Mouse (Mus musculus) mature B cell (primary cell): ENCODE data around the gene Gm28053.

Experiments used
- in situ Hi-C: fragments of 300-500 bp; cut with MboI; formaldehyde crosslinking; loops from 2 replicates; pipeline ENCODE4 v1.14.3; 2019

The Gm28053 gene

GRCm38 (mm10) chr6:48741273-48741672 is 22.9 kb downstream of the Gm28053 start:
- in situ Hi-C loops, result no loop called here

DNA sequence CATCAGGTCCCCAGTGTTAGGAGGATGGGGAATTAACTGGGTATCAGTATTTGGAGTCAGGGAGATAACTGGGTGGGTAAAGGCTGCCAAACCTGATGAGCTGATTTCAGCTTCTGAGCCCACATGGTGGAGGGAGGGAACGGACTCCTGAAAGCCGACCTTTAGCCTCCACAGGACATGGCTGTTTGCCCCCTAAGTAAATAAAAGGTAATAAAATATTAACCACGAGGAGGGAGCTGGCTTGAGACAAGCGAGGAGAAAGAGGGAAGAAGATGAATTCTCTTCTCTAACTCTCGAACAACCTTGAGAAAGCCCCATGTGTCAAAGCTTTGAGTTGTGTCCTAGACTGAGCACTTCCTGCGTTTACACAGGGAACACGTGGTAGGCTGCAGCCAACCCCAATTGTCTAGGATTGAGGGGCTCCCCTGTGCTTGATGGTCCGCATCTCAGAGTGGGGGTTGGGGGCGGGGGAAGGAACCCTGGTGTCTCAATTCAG is 23.4 kb downstream of the Gm28053 start:
- in situ Hi-C loops, result no loop called here

- in situ Hi-C loops, result no loop called here
Measured at GRCm38 (mm10) chr6:48742422-48743351, 24.3 kb downstream of the Gm28053 start.

DNA sequence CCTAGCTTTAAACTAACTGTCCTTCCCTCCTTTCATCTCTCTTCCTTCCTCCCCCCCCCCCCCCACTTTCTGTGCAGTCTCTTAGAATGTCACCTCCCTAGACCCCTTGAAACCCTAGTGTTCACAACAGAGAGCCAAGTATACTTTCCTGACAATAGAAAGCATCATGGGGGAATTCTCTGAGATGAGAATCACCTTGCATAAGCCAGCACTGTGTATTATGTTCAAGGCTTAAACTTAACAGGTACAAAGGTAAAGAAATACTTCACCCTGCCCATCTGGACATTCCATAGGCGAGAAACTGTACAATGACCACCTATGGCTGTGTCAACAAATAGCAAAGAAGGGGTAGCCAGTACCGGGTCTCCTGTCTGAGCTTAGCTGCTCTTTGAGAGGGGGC is 27.1 kb downstream of the Gm28053 start:
- in situ Hi-C loops, result no loop called here

- in situ Hi-C loops, result no loop called here
Measured at GRCm38 (mm10) chr6:48745959-48746889, 27.8 kb downstream of the Gm28053 start, which contains the start of gene Gimap5. Gene Gimap5 (plus strand): TSS chr6:48746197.

- in situ Hi-C loops, result no loop called here
Measured at GRCm38 (mm10) chr6:48747091-48747966, 28.9 kb downstream of the Gm28053 start.

GRCm38 (mm10) chr6:48763567-48764270 is 45.3 kb downstream of the Gm28053 start:
- in situ Hi-C loops, result no loop called here

GRCm38 (mm10) chr6:48764496-48764895 is 46.1 kb downstream of the Gm28053 start:
- in situ Hi-C loops, result no loop called here

DNA sequence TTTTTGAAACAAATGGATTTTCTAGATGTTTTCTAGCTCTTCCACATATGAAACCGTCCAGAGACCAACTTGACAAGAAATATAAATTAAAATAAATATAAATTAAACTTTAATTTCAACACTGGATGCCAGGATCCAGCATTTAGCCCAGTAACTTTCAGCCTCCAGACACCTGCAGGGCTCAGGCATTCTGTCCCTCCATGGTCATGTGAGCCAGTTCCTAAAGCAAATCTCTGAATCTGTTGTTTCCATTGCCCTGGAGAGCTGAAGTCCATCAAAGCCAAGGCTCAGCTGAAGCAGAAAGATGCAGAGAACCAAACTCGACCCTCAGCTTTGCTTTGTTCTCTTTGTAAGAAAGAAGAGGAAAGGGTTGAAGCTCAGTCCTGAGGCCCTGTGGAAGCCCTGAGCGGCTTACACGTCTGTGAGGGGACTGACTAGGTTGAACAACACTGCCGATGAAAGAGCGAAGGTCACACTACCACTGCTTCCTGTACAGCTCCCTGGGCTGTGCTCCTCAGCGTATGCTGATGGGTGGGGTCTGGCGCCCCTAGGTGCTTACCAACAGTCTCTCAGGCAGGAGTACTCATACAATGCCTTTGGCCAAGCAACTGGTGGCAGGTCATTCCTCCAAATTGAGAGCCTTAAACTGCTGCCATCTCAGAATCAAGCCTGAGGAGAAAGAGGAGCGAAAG is 49.9 kb downstream of the Gm28053 start:
- in situ Hi-C loops, result no loop called here

DNA sequence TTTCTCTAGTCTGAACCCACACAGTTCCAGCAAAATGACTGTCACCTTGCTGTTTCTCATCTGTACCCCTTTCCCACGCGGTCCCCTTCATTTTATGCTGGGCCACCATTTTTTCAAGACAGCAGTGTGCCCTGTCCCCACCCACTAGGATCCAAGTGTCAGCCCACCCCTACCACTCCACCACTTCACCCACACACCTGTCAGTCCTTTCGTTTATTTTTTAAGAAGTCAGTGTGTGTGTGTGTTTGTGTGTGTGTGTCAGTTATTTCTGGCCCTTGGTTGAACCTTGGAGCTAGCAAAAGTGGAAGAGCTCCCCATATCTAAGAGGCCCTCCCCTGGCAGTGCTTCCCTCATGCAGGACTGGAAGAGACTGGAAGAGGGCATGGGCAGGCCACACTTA is 50.5 kb downstream of the Gm28053 start:
- in situ Hi-C loops, result no loop called here

DNA sequence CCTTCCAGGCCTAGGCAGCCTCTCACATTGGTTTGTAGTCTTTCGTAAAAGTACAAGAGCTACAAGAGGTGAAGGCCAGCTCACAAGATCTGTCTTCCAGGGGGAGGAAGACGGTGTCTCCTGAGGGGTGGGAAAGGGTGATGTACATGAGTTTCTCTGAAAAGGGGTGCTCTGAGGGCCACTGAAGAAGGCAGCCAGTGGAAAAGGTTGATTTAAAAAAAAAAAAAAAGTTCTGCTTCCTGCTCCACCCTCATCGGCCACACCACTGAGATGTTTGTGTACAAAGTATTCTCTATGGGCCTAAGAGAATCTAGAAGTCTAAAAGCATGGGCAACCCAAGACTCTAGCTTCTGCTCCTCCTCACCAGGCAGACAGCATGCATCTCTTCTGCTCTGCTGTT is 52.3 kb downstream of the Gm28053 start, which contains the start of gene Gimap3:
Gene Gimap3, minus strand, starts transcription at position 156 of the 400 bp plus-strand sequence.
- in situ Hi-C loops, result loop anchor here (5.0 kb wide), 1 partner anchor 123 kb away; the partner anchor contains the start of gene Gimap8

- in situ Hi-C loops, result loop anchor here (5.0 kb wide), 1 partner anchor 125 kb away; the partner anchor contains the start of gene Gimap8
Measured at GRCm38 (mm10) chr6:48772030-48772429, 53.6 kb downstream of the Gm28053 start.

- in situ Hi-C loops, result no loop called here
Measured at GRCm38 (mm10) chr6:48784406-48784805, 66.0 kb downstream of the Gm28053 start.

- in situ Hi-C loops, result no loop called here
Measured at GRCm38 (mm10) chr6:48785189-48785588, 66.8 kb downstream of the Gm28053 start.

- in situ Hi-C loops, result no loop called here
Measured at GRCm38 (mm10) chr6:48785601-48786000, 67.2 kb downstream of the Gm28053 start.

- in situ Hi-C loops, result no loop called here
Measured at GRCm38 (mm10) chr6:48787867-48788266, 69.5 kb downstream of the Gm28053 start.

- in situ Hi-C loops, result no loop called here
Measured at GRCm38 (mm10) chr6:48801897-48802296, 83.5 kb downstream of the Gm28053 start.
